Mouse (Mus musculus): ENCODE measurements around the gene Neurod2.

- TF ChIP-seq CTCF (IDR thresholded peaks at IDR 0.05; ENCODE audit: low read depth, low read length) (peak; percentile 72), POLR2A (IDR thresholded peaks at IDR 0.05; ENCODE audit: extremely low read depth, insufficient read depth, low read length) (no peak)
Measured at GRCm38 (mm10) chr11:98372406-98372805, 43.0 kb upstream of the Neurod2 start.
